Mouse (Mus musculus) C2C12 (cell line): ENCODE data around the gene Phf8.

Experiments used
- CTCF ChIP-seq: IDR thresholded peaks from one replicate; pipeline ENCODE4 v1.5.1; 2011; ENCODE audit not compliant: control insufficient read depth, insufficient read depth, insufficient read length
- MAX ChIP-seq: IDR thresholded peaks from one replicate; pipeline ENCODE4 v1.6.1; 2011; ENCODE audit warnings: mild to moderate bottlenecking, control low read depth
- MYOD1 ChIP-seq: IDR thresholded peaks from one replicate; pipeline ENCODE4 v1.6.1; 2011; ENCODE audit warnings: low read depth; ENCODE audit not compliant: control insufficient read depth, insufficient read length

- TF ChIP-seq CTCF: no peak
- no peak for TF ChIP-seq MAX
- TF ChIP-seq MYOD1: no peak
Measured at GRCm38 (mm10) chrX:151513066-151513465, 7.4 kb upstream of the Phf8 start.
